Mouse (Mus musculus) C2C12 (cell line): ENCODE results near the gene Npas4. TPM values are rescaled to one million over a fixed set of nuclear protein-coding genes. Genes with fewer than 3 reads are reported as not detected.

Experiments
- H3K27me3 ChIP-seq: one replicate; pipeline ENCODE4 v1.6.1; 2011; ENCODE audit not compliant: control insufficient read depth, insufficient read depth, insufficient read length
- H3K36me3 ChIP-seq: one replicate; pipeline ENCODE4 v1.6.1; 2011; ENCODE audit not compliant: control insufficient read depth, insufficient read depth
- H3K4me3 ChIP-seq: one replicate; pipeline ENCODE4 v1.5.1; 2011; ENCODE audit warnings: mild to moderate bottlenecking, control low read depth; ENCODE audit not compliant: poor library complexity, insufficient read depth, severe bottlenecking
- H3K79me2 ChIP-seq: one replicate; pipeline ENCODE4 v1.6.1; 2011; ENCODE audit not compliant: control insufficient read depth, insufficient read depth
- H3K79me3 ChIP-seq: one replicate; pipeline ENCODE4 v1.6.1; 2011; ENCODE audit warnings: low read depth, control low read depth
- H3ac ChIP-seq: one replicate; pipeline ENCODE3; 2011; ENCODE audit warnings: low read depth; ENCODE audit not compliant: control insufficient read depth, insufficient read length
- CEBPB ChIP-seq: IDR thresholded peaks from one replicate; pipeline ENCODE4 v1.6.1; 2011; ENCODE audit warnings: low read depth, mild to moderate bottlenecking, control low read depth, moderate library complexity
- CTCF ChIP-seq: IDR thresholded peaks from one replicate; pipeline ENCODE4 v1.5.1; 2011; ENCODE audit not compliant: control insufficient read depth, insufficient read depth, insufficient read length
- FOSL1 ChIP-seq: IDR thresholded peaks from one replicate; pipeline ENCODE4 v1.8.0; 2011; ENCODE audit warnings: mild to moderate bottlenecking, low read length; ENCODE audit not compliant: poor library complexity, insufficient read depth, severe bottlenecking
- MAX ChIP-seq: IDR thresholded peaks from one replicate; pipeline ENCODE4 v1.6.1; 2011; ENCODE audit warnings: mild to moderate bottlenecking, control low read depth
- MYOD1 ChIP-seq: IDR thresholded peaks from one replicate; pipeline ENCODE4 v1.6.1; 2011; ENCODE audit warnings: low read depth; ENCODE audit not compliant: control insufficient read depth, insufficient read length
- MYOG ChIP-seq: IDR thresholded peaks from one replicate; pipeline ENCODE4 v1.6.1; 2011; ENCODE audit not compliant: control insufficient read depth, insufficient read length; ENCODE audit errors: extremely low read depth
- USF1 ChIP-seq: IDR thresholded peaks from one replicate; pipeline ENCODE4 v1.6.1; 2011; ENCODE audit warnings: low read depth, mild to moderate bottlenecking, control low read depth, moderate library complexity
- polyA plus RNA-seq: library from polyadenylated mRNA; unstranded; fragments of >200 nt; fragmentation: generic; extraction: Trizol; gene quantifications from one replicate; pipeline ENCODE4 v1.2.1, GENCODE M21; 2012; ENCODE audit warnings: missing spikeins

Gene Npas4
- polyA plus RNA-seq, 1 experiment = 0.60 TPM

GRCm38 (mm10) chr19:4999445-5000140 is 9.5 kb upstream of the Npas4 start:
- Histone ChIP-seq H3K79me3 (no peaks in the 10 kb centered on the region), H3K4me3 (no peak overlapping the region), H3K36me3 (no peaks in the 10 kb centered on the region), H3ac (no peak overlapping the region), H3K79me2 (no peaks in the 10 kb centered on the region), H3K27me3 (no peaks in the 10 kb centered on the region)
- no peak for TF ChIP-seq USF1
- no peak for TF ChIP-seq FOSL1
- no peak for TF ChIP-seq MAX
- TF ChIP-seq MYOD1 = no peak
- TF ChIP-seq CTCF = no peak
- TF ChIP-seq CEBPB = no peak
- TF ChIP-seq MYOG = no peak

DNA sequence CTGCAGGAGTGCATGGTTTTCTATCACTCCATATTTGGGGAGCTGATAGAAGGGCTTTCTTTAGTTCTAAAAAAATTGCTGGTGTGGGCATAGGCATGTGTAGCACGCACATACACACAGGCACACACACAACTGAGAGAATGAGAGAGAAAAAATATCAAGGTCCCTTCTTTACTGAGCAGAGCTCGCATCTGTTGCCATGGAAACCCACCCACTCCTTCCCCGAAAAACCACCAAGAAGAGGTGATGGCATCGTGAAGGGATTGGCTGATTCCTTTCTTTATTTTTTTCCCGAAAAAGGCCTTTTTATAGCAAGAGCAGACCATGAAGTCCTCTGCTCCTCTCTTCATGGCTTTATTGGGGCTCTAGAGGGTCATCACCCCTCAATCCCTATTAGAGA is 3.9 kb upstream of the Npas4 start:
- no peaks in the 10 kb centered on the region for H3K36me3 ChIP-seq
- no peak for TF ChIP-seq FOSL1
- TF ChIP-seq USF1 = no peak
- no peak for TF ChIP-seq MYOG
- no peak for TF ChIP-seq MAX
- no peak for TF ChIP-seq MYOD1
- no peak for TF ChIP-seq CTCF
- no peak for TF ChIP-seq CEBPB
- H3ac ChIP-seq = no peak overlapping the region
- no peak overlapping the region for H3K4me3 ChIP-seq
- no peaks in the 10 kb centered on the region for H3K79me3 ChIP-seq
- H3K79me2 ChIP-seq = no peaks in the 10 kb centered on the region
- H3K27me3 ChIP-seq = no peaks in the 10 kb centered on the region

GRCm38 (mm10) chr19:4992904-4993303 is 2.8 kb upstream of the Npas4 start:
- no peaks in the 10 kb centered on the region for H3K36me3 ChIP-seq
- no peaks in the 10 kb centered on the region for H3K27me3 ChIP-seq
- no peaks in the 10 kb centered on the region for H3K79me3 ChIP-seq
- H3ac ChIP-seq = no peak overlapping the region
- TF ChIP-seq FOSL1 (peak; percentile 97), MYOG (no peak), MAX (peak; percentile 50)
- H3K4me3 ChIP-seq = no peak overlapping the region
- no peaks in the 10 kb centered on the region for H3K79me2 ChIP-seq

- Histone ChIP-seq H3K36me3 (no peaks in the 10 kb centered on the region), H3K79me2 (no peaks in the 10 kb centered on the region)
- TF ChIP-seq MAX (no peak), MYOG (no peak), CEBPB (no peak), CTCF (no peak), FOSL1 (no peak), USF1 (no peak), MYOD1 (no peak)
Observed at GRCm38 (mm10) chr19:4992371-4992770, 2.3 kb upstream of the Npas4 start.

DNA sequence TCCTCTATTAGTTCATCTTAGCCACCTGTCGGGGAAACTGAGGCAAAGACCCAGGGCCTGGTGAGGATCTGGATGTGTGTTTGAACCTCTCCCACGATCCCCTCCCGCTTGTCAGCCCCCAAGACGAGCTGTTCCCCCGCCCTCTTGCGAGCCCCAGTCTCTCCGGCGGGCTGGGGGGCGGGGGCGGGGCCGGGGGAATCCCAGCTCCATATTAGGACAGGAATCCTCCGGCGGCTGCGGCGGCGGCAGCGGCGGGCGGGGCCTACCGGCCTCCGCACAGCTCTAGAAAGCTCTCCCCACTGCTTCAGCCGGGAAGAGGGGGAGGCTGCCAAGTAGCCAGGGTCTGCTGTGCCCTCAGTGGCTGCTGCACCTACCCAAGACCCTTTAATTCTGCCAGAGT is 600 bp upstream of the Npas4 start:
- TF ChIP-seq FOSL1 (no peak), CEBPB (no peak), MYOD1 (no peak), USF1 (no peak), MAX (no peak), MYOG (no peak), CTCF (no peak)
- Histone ChIP-seq H3K27me3 (no peaks in the 10 kb centered on the region), H3K79me3 (no peaks in the 10 kb centered on the region), H3K4me3 (no peak overlapping the region), H3ac (no peak overlapping the region), H3K79me2 (no peaks in the 10 kb centered on the region), H3K36me3 (no peaks in the 10 kb centered on the region)

More at GRCm38 (mm10) chr19:4992371-4992770, 2.3 kb upstream of the Npas4 start:
- no peaks in the 10 kb centered on the region for H3K27me3 ChIP-seq
- no peaks in the 10 kb centered on the region for H3K79me3 ChIP-seq
- no peak overlapping the region for H3ac ChIP-seq
- H3K4me3 ChIP-seq = no peak overlapping the region

GRCm38 (mm10) chr19:4989434-4990255 is 471 bp downstream of the Npas4 start:
- no peak overlapping the region for H3K4me3 ChIP-seq
- H3K36me3 ChIP-seq = no peaks in the 10 kb centered on the region
- no peak overlapping the region for H3ac ChIP-seq
- H3K79me2 ChIP-seq = no peaks in the 10 kb centered on the region
- H3K27me3 ChIP-seq = no peaks in the 10 kb centered on the region
- TF ChIP-seq CEBPB = no peak
- no peak for TF ChIP-seq MYOD1
- TF ChIP-seq CTCF = no peak
- TF ChIP-seq MYOG = no peak
- TF ChIP-seq USF1 = no peak
- no peak for TF ChIP-seq FOSL1
- no peak for TF ChIP-seq MAX
- H3K79me3 ChIP-seq = no peaks in the 10 kb centered on the region
